Mouse (Mus musculus) myocyte (in vitro differentiated cells): Measurements from ENCODE around the gene Hivep2.

Experiments used
- CEBPB ChIP-seq: IDR thresholded peaks from 2 replicates; pipeline ENCODE4 v1.6.1; 2011; ENCODE audit warnings: mild to moderate bottlenecking, moderate library complexity; ENCODE audit not compliant: poor library complexity, insufficient read depth, severe bottlenecking
- E2F4 ChIP-seq: IDR thresholded peaks from one replicate; pipeline ENCODE4 v1.6.1; 2011; ENCODE audit warnings: mild to moderate bottlenecking, control low read depth, moderate library complexity; ENCODE audit not compliant: insufficient read depth
- MAX ChIP-seq: IDR thresholded peaks from one replicate; pipeline ENCODE4 v1.6.1; 2011; ENCODE audit warnings: low read depth, mild to moderate bottlenecking, control low read depth
- POLR2A ChIP-seq: IDR thresholded peaks from one replicate; pipeline ENCODE4 v1.6.1; 2011; ENCODE audit warnings: low read depth, mild to moderate bottlenecking, control low read depth, moderate library complexity; ENCODE audit not compliant: insufficient read length
- TCF12 ChIP-seq: IDR thresholded peaks from one replicate; pipeline ENCODE4 v1.6.1; 2011; ENCODE audit warnings: mild to moderate bottlenecking, control low read depth; ENCODE audit not compliant: poor library complexity, insufficient read depth, severe bottlenecking
- USF1 ChIP-seq: IDR thresholded peaks from one replicate; pipeline ENCODE4 v1.6.1; 2011; ENCODE audit warnings: low read depth, mild to moderate bottlenecking, control low read depth, moderate library complexity

- TF ChIP-seq POLR2A (no peak), CEBPB (no peak), USF1 (no peak), MAX (no peak), E2F4 (no peak), TCF12 (no peak)
These were observed 78.3 kb downstream of the Hivep2 start for GRCm38 (mm10) chr10:14044046-14044782.
